Mouse (Mus musculus): ENCODE data around the gene Hat1. TPM values are rescaled to one million over a fixed set of nuclear protein-coding genes. Genes with fewer than 3 reads are reported as not detected.
A peak's percentile ranks its signal among the peaks of the same experiment; 100 is the strongest.

Hat1 gene
- polyA plus RNA-seq, 1 experiment from 2014 or later, result 41.6 TPM

DNA sequence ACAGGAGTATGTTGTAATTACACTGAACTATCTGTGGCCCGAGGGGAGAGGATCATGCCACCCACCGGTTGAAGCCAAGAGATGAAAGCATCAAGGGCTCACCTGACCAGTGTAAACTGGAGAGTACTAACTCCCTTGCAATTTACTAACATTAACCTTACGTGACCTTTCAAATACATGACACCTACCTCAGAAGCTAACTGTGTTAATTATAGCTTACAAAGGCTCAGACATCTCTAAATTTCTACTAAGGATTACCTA, 37.1 kb upstream of the Hat1 start:
- H3K4me3 ChIP-seq (ENCODE audit: low read depth, low read length), result no peak overlapping the region
- no peak overlapping the region for H3K9ac ChIP-seq (replicated peaks; ENCODE audit: low read depth, low read length)
- no peak overlapping the region for H3K4me2 ChIP-seq (ENCODE audit: low read depth, low read length)
- H3K27me3 ChIP-seq (ENCODE audit: control insufficient read depth, insufficient read depth, low read length), result no peaks in the 10 kb centered on the region
- H3K27ac ChIP-seq (ENCODE audit: low read depth, low read length), result no peak overlapping the region
- ATAC-seq (ENCODE audit: low read depth), result no peak
- no peaks in the 10 kb centered on the region for H3K9me3 ChIP-seq (ENCODE audit: control insufficient read depth, low read length)
- H3K36me3 ChIP-seq (ENCODE audit: control insufficient read depth, insufficient read depth, low read length), result no peaks in the 10 kb centered on the region
- WGBS, result 90% methylated on average over 3 of the region's 3 CpGs
- H3K4me1 ChIP-seq (ENCODE audit: control insufficient read depth, insufficient read depth, low read length), result no peaks in the 10 kb centered on the region

- no peak for ATAC-seq (ENCODE audit: low read depth)
These were observed 35.3 kb upstream of the Hat1 start for GRCm38 (mm10) chr2:71353306-71354054.

DNA sequence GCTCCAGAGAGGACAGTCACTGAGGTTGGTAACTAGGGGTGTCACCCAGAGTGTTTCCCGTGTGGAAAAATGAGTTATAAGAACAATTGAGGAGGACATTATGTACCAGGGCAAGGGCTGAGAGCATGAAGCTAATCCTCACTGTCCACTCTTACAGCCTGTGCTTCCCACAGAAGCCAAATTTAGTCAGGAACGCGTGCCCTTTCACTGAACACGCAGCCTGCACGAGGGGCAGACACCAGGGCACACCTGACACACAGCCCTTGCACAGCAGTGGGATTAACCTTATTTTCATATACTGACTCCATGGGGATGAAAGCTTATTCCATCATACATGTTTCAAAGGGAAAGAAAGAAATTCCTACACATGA, 34.7 kb upstream of the Hat1 start:
- Histone ChIP-seq H3K4me3 (ENCODE audit: low read depth, low read length) (no peak overlapping the region), H3K27me3 (ENCODE audit: control insufficient read depth, insufficient read depth, low read length) (no peaks in the 10 kb centered on the region), H3K9ac (replicated peaks; ENCODE audit: low read depth, low read length) (no peak overlapping the region), H3K4me1 (ENCODE audit: control insufficient read depth, insufficient read depth, low read length) (no peaks in the 10 kb centered on the region), H3K4me2 (ENCODE audit: low read depth, low read length) (no peak overlapping the region), H3K27ac (ENCODE audit: low read depth, low read length) (no peak overlapping the region), H3K36me3 (ENCODE audit: control insufficient read depth, insufficient read depth, low read length) (no peaks in the 10 kb centered on the region), H3K9me3 (ENCODE audit: control insufficient read depth, low read length) (no peaks in the 10 kb centered on the region)
- whole genome bisulfite sequencing, result 82% methylated on average over 5 of the region's 5 CpGs
- no peak for ATAC-seq (ENCODE audit: low read depth)

More at GRCm38 (mm10) chr2:71353306-71354054, 35.3 kb upstream of the Hat1 start:
- H3K9me3 ChIP-seq (ENCODE audit: control insufficient read depth, low read length), result no peaks in the 10 kb centered on the region
- WGBS, result 58% methylated on average over 10 of the region's 10 CpGs
- no peak overlapping the region for H3K4me3 ChIP-seq (ENCODE audit: low read depth, low read length)
- no peak overlapping the region for H3K9ac ChIP-seq (replicated peaks; ENCODE audit: low read depth, low read length)
- H3K27me3 ChIP-seq (ENCODE audit: control insufficient read depth, insufficient read depth, low read length), result no peaks in the 10 kb centered on the region
- H3K4me1 ChIP-seq (ENCODE audit: control insufficient read depth, insufficient read depth, low read length), result no peaks in the 10 kb centered on the region
- no peak overlapping the region for H3K27ac ChIP-seq (ENCODE audit: low read depth, low read length)
- H3K36me3 ChIP-seq (ENCODE audit: control insufficient read depth, insufficient read depth, low read length), result no peaks in the 10 kb centered on the region
- H3K4me2 ChIP-seq (ENCODE audit: low read depth, low read length), result no peak overlapping the region

DNA sequence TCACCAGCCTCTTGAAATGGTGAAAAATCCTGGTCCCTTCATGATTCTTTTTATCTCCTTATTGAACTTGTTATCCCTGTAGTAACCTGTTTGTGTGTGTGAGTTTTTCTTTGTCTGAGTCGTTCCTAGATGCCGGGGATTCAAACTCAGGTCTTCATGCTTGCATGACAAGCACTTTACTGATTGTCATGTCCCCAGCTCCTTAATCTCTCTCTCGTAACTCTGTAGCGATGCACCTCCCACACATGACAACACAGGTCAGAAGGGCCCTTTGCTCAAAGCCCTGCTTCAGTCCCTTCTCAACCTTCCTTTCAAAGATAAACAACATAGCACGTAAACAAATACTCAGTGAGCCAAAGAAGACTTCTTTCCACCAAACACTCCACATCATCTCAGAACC, 30.4 kb upstream of the Hat1 start:
- Histone ChIP-seq H3K9me3 (ENCODE audit: control insufficient read depth, low read length) (no peaks in the 10 kb centered on the region), H3K4me2 (ENCODE audit: low read depth, low read length) (no peak overlapping the region), H3K27me3 (ENCODE audit: control insufficient read depth, insufficient read depth, low read length) (no peaks in the 10 kb centered on the region), H3K4me3 (ENCODE audit: low read depth, low read length) (no peak overlapping the region), H3K27ac (ENCODE audit: low read depth, low read length) (no peak overlapping the region), H3K4me1 (ENCODE audit: control insufficient read depth, insufficient read depth, low read length) (no peaks in the 10 kb centered on the region), H3K36me3 (ENCODE audit: control insufficient read depth, insufficient read depth, low read length) (no peaks in the 10 kb centered on the region), H3K9ac (replicated peaks; ENCODE audit: low read depth, low read length) (no peak overlapping the region)
- no peak for ATAC-seq (ENCODE audit: low read depth)
- 98% methylated on average over 5 of the region's 5 CpGs for WGBS

- 86% methylated on average over 1 of the region's 1 CpGs for WGBS
These were observed 28.6 kb upstream of the Hat1 start for GRCm38 (mm10) chr2:71360192-71360591.

DNA sequence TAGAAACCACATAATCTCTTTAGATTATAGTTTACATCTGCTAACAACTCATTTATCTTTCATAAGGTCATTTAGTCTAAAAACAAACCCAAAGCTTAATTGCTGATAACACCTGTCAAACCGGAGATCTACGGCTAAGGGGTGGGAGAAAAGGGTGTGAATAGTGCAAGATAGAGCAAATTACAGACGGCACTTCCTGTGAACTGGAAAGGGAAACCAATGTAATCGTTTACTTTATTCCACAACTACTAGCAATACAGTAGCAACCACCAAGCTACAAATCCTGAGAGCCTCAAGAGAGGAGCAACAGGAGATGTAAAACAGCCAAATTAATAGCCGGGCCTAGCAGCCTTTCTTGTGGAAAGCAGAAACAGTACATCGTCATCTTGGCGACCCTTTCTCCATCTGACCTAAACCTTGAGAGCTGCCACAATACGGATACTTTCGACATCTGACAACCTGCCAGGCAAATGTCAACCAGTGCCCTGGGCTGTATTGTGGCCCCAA, 22.1 kb upstream of the Hat1 start:
- Histone ChIP-seq H3K9ac (replicated peaks; ENCODE audit: low read depth, low read length) (peak overlapping the region; percentile 58), H3K27me3 (ENCODE audit: control insufficient read depth, insufficient read depth, low read length) (no peaks in the 10 kb centered on the region), H3K27ac (ENCODE audit: low read depth, low read length) (peak overlapping the region; percentile 52), H3K9me3 (ENCODE audit: control insufficient read depth, low read length) (no peaks in the 10 kb centered on the region), H3K4me1 (ENCODE audit: control insufficient read depth, insufficient read depth, low read length) (peaks cover 7% of the 10 kb centered on the region; the same call in 1 of the 2 replicates), H3K4me3 (ENCODE audit: low read depth, low read length) (peak overlapping the region; percentile 55), H3K36me3 (ENCODE audit: control insufficient read depth, insufficient read depth, low read length) (no peaks in the 10 kb centered on the region), H3K4me2 (ENCODE audit: low read depth, low read length) (peak overlapping the region; percentile 66)
- WGBS, result 22% methylated on average over 9 of the region's 9 CpGs
- no peak for ATAC-seq (ENCODE audit: low read depth)

More at GRCm38 (mm10) chr2:71360192-71360591, 28.6 kb upstream of the Hat1 start:
- no peak overlapping the region for H3K9ac ChIP-seq (replicated peaks; ENCODE audit: low read depth, low read length)
- H3K36me3 ChIP-seq (ENCODE audit: control insufficient read depth, insufficient read depth, low read length), result no peaks in the 10 kb centered on the region
- no peaks in the 10 kb centered on the region for H3K4me1 ChIP-seq (ENCODE audit: control insufficient read depth, insufficient read depth, low read length)
- H3K27ac ChIP-seq (ENCODE audit: low read depth, low read length), result no peak overlapping the region
- no peaks in the 10 kb centered on the region for H3K9me3 ChIP-seq (ENCODE audit: control insufficient read depth, low read length)
- no peaks in the 10 kb centered on the region for H3K27me3 ChIP-seq (ENCODE audit: control insufficient read depth, insufficient read depth, low read length)
- no peak overlapping the region for H3K4me2 ChIP-seq (ENCODE audit: low read depth, low read length)
- no peak for ATAC-seq (ENCODE audit: low read depth)
- no peak overlapping the region for H3K4me3 ChIP-seq (ENCODE audit: low read depth, low read length)

- H3K9me3 ChIP-seq (ENCODE audit: control insufficient read depth, low read length), result no peaks in the 10 kb centered on the region
- no peaks in the 10 kb centered on the region for H3K27me3 ChIP-seq (ENCODE audit: control insufficient read depth, insufficient read depth, low read length)
- 1% methylated on average over 57 of the region's 57 CpGs for WGBS
- peaks cover 7% of the 10 kb centered on the region; the same call in 1 of the 2 replicates for H3K4me1 ChIP-seq (ENCODE audit: control insufficient read depth, insufficient read depth, low read length)
- H3K9ac ChIP-seq (replicated peaks; ENCODE audit: low read depth, low read length), result peak within 1 kb of the TSS; percentile 58
- H3K36me3 ChIP-seq (ENCODE audit: control insufficient read depth, insufficient read depth, low read length), result no peaks in the 10 kb centered on the region
- peak within 1 kb of the TSS; percentile 55 for H3K4me3 ChIP-seq (ENCODE audit: low read depth, low read length)
- H3K27ac ChIP-seq (ENCODE audit: low read depth, low read length), result peak within 1 kb of the TSS; percentile 52
- peak within 1 kb of the TSS; percentile 66 for H3K4me2 ChIP-seq (ENCODE audit: low read depth, low read length)
- peak; percentile 94 for ATAC-seq (ENCODE audit: low read depth)
These were observed 21.5 kb upstream of the Hat1 start, which contains the start of gene Slc25a12 for GRCm38 (mm10) chr2:71367125-71367880. Gene Slc25a12 (minus strand): TSS chr2:71367749.

DNA sequence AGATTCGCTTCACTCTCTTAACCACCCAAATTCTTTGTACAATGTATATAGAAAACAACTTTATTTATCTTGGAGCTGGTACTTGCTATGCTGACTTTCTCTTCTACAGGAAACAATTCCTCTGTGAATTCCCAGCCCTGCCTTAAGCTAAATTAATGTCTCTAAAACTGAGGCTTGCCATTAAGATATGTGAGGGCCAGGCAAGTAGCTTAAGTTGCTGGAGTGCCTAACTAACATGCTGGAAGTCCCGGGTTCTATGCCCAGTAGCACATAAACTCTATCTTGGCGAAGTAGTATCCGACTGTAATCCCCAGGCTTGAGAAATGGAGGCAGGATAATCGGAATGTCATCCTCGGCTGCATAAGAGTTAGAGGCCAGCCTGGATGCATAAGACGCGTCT, 20.7 kb upstream of the Hat1 start:
- H3K4me3 ChIP-seq (ENCODE audit: low read depth, low read length), result no peak overlapping the region
- no peak overlapping the region for H3K9ac ChIP-seq (replicated peaks; ENCODE audit: low read depth, low read length)
- H3K4me1 ChIP-seq (ENCODE audit: control insufficient read depth, insufficient read depth, low read length), result peaks cover 7% of the 10 kb centered on the region; the same call in 1 of the 2 replicates
- no peak overlapping the region for H3K27ac ChIP-seq (ENCODE audit: low read depth, low read length)
- H3K27me3 ChIP-seq (ENCODE audit: control insufficient read depth, insufficient read depth, low read length), result no peaks in the 10 kb centered on the region
- H3K36me3 ChIP-seq (ENCODE audit: control insufficient read depth, insufficient read depth, low read length), result no peaks in the 10 kb centered on the region
- ATAC-seq (ENCODE audit: low read depth), result no peak
- no peaks in the 10 kb centered on the region for H3K9me3 ChIP-seq (ENCODE audit: control insufficient read depth, low read length)
- WGBS, result 37% methylated on average over 8 of the region's 8 CpGs
- peak overlapping the region; percentile 18; the same call in 1 of the 2 replicates for H3K4me2 ChIP-seq (ENCODE audit: low read depth, low read length)

GRCm38 (mm10) chr2:71371790-71372189, 17.0 kb upstream of the Hat1 start:
- no peak overlapping the region for H3K9ac ChIP-seq (replicated peaks; ENCODE audit: low read depth, low read length)
- 82% methylated on average over 5 of the region's 5 CpGs for WGBS
- H3K4me3 ChIP-seq (ENCODE audit: low read depth, low read length), result no peak overlapping the region
- H3K36me3 ChIP-seq (ENCODE audit: control insufficient read depth, insufficient read depth, low read length), result no peaks in the 10 kb centered on the region
- H3K4me2 ChIP-seq (ENCODE audit: low read depth, low read length), result no peak overlapping the region
- H3K27me3 ChIP-seq (ENCODE audit: control insufficient read depth, insufficient read depth, low read length), result no peaks in the 10 kb centered on the region
- no peak overlapping the region for H3K27ac ChIP-seq (ENCODE audit: low read depth, low read length)
- no peaks in the 10 kb centered on the region for H3K9me3 ChIP-seq (ENCODE audit: control insufficient read depth, low read length)
- H3K4me1 ChIP-seq (ENCODE audit: control insufficient read depth, insufficient read depth, low read length), result no peaks in the 10 kb centered on the region; the same call in 1 of the 2 replicates
- no peak for ATAC-seq (ENCODE audit: low read depth)

Data from neural tube, embryonic 14.5 days (tissue).